Mouse (Mus musculus) spleen, adult 2 months (tissue): Measurements from ENCODE around the gene Nek7.

Experiments used
- CTCF ChIP-seq: fragments of 200-500 bp; IDR thresholded peaks from 2 replicates; pipeline ENCODE4 v1.5.1; 2011; ENCODE audit warnings: mild to moderate bottlenecking, inconsistent platforms; ENCODE audit not compliant: insufficient read depth, insufficient read length, insufficient replicate concordance; ENCODE audit errors: extremely low read depth
- POLR2A ChIP-seq: fragments of 200-500 bp; IDR thresholded peaks from 2 replicates; pipeline ENCODE4 v1.6.1; 2011; ENCODE audit warnings: low read depth, low read length, inconsistent platforms

GRCm38 (mm10) chr1:138491382-138492097 lies 128.4 kb downstream of the Nek7 start:
- TF ChIP-seq CTCF (no peak), POLR2A (no peak)
